Mouse (Mus musculus): ENCODE data around the gene Cldn8.

Gene Cldn8

DNA sequence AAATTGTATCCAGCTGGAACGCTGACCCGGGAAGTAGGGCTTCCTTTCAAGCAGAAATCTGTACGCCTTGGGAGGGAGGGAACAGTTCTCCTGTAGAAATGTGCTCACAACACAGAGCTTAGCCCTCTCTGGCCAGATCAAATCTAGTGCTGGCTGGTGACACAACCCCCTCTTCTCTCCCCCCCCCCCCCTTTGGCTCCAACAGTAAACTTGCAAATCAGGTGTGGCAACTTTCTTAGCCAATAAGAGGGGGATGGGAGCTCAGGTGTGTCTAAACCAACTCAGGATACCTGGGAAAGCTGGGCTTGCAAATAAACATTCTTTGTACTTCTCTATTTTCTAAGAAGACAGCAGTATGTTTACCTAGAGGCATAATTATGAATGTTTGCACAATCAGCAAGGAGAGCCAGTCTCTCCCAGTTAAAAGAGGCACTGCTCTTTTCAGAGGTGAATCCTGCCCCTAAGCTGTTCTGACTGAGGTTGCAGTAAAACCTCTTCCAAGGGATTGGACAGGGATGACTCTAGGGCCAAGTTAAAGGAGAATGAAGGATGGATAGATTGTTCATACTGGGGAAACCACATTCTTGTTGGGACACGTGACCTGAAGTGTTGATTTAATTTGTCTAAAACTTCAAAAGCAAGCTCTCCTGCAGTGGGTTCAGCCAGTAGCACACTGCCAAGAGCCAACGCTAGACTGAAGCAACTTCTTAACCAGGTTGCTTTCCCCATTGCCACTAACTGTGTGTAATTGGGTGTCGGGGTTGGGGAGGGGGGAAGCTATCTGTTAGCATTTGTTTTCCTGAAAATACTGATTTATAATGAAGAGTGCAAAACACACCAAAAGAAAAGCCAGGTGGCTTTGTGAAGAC lies at the start of gene Cldn8:
Gene Cldn8 (minus strand): TSS at position 139 of the 869 bp plus-strand sequence.
- DNase-seq = no peak

DNA sequence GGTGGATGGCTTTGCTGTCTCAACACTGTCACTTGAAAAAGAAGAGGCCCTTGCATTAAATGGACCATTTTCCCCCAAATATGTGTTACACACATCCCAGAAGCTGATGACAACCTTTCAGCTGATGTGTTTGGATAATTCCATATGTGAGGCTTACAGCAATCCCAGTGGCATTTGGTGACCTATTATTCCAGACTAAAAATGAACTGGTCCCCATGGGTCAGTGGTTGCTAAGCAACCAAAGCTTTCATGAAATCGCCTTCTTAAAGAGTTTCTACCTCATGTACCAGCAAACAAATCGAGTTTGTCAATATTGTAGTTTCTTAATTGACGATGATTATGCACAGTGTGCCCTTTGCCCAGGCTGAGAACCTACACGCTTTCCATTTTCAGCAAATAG lies 49.7 kb upstream of the Cldn8 start:
- no peak for DNase-seq

DNA sequence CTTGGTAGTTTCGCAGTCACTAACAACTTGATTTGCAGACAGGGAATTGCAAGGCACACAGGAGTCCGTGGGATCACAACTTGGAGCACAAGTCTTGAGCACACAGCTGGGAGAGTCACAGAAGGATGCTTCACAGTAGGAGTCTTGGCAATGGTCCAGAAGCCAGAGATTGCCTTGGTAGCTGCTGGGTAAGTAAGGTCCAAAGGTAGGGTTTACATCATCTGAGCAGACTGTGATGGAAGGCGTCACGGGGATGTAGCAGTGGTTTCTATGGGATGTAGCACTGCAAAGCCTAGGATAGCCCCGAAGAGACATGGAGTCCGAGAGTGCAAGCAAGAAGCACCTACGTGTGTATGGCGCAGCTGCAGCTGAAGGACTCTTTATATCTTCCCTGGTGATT lies 48.9 kb upstream of the Cldn8 start, which contains the start of gene Krtap24-1:
Gene Krtap24-1 (minus strand): TSS at position 358 of the 400 bp plus-strand sequence.
- no peak for DNase-seq

DNA sequence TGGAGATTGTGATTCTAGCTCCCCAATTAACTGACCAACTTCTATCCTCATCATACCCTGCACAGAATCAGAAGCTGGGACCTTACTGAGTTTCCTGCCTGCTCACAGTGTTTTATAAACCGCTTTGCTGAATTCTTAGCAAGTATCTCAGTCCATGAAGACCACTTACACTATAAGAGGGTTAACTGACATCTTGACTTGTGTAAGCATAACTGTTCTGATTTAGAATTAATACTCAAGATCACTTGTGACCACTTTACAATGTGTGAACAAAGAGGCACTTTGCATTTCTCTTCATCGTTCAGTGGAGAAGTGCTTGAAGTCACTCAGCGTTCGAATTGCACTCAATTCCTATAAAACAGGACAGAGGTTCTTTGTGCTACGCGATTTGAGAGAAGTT lies 41.6 kb upstream of the Cldn8 start:
- DNase-seq = no peak

DNA sequence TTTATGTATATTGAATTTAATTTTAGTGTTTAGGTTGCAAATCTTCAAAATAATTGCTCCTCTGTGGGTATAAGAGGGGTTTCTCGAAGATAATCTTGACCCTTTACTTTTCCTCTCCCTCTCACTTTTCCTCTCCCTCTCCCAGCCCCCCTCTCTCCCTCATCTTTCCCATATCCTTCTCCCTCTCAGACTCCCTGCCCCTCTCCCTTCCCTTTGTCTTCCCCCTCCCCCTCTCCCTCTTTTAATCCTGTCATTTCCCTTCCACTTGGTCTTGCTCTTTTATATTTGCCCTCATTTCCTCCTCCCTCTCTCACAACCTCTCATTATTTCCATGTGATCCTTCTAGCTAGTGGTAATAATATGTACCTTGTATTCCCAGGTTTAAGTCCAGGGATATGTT lies 39.5 kb upstream of the Cldn8 start:
- DNase-seq = no peak

DNA sequence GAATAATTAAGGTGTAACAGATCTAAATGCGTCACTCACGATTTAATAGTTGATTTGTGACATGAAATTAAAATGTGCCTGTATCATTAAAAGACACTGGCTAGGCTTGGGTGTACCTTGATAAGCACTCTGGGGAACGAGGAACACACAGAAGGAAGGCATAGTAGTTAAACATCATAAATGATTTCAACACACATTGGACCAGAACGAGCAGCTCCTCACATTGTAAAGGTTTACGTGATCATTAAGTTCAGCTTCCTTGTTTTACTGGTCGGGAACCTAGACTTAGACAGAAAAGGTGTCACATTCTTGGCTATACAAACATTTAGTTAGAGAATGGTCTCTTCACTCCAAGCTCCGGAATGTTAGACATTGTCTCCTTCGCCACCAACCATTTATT lies 37.3 kb upstream of the Cldn8 start:
- no peak for DNase-seq

DNA sequence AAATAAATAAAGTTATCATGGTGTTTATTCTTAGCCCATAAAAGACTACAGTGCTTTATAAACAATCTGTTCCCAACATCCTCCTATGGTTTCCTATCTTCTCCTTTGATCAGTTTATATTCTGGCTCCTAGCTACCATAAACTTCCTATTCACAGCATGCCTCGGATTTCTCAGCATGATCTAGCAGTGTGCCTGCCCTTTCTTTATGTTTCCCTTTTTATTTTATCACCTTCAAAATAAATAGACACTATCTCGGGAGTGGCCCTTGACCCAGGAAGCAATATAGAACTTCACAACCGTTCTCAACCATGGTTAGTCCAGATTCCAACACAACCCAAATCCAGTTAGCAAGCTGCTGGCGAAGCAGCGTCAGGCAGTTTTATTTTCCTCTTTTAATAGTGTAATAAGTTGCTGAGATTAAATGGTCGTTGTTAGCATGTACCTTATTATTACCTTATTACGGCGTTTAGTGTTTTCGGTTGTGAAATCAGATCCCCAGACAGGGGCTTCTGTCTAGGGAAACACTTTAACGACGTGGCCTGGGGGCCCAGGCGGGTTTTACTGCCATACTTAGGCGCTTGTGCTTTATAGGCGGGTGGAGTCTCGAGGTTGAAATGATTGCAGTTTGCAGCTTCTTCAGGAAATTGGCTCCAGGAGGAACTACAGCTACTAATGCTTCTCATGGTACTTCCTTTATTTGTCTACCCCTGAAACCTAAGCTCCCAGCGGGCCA lies 36.7 kb upstream of the Cldn8 start:
- no peak for DNase-seq

DNA sequence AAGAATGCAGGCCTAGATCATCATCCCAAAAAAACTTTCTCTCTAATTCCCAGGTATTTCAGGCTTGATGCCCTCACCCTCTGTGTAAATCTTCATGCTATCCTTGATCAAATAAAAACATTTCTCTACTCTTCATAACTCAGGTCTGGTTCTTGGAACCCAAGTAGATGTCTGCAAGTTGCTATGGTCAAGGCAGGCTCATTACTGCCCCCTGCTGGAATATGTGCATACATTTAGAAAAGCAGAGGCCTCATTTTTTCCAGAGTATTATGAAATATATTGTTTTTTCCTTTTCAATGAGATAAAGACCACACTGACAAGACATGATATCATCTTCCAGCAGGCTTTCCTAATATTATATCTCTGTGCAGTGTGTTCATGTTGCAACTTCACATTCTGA lies 29.8 kb upstream of the Cldn8 start:
- no peak for DNase-seq

DNA sequence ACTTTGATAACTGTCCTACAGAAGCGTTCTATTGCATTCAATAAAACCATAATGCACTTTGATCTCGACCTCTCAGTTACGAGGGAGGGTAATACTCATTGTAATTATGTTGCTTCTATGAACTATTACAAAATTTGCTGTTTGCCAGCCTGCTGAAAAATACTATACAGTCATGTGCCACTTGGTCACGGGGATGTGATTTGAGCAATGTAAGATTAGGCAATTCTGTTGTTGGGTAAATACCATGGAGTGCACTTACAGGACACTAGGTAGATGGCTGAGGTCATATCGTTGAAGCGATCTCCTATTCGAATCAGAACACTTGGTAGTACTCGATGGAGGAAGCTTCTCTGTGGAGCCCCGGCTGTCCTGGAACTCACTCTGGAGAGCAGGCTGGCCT lies 20.4 kb upstream of the Cldn8 start:
- DNase-seq = no peak

DNA sequence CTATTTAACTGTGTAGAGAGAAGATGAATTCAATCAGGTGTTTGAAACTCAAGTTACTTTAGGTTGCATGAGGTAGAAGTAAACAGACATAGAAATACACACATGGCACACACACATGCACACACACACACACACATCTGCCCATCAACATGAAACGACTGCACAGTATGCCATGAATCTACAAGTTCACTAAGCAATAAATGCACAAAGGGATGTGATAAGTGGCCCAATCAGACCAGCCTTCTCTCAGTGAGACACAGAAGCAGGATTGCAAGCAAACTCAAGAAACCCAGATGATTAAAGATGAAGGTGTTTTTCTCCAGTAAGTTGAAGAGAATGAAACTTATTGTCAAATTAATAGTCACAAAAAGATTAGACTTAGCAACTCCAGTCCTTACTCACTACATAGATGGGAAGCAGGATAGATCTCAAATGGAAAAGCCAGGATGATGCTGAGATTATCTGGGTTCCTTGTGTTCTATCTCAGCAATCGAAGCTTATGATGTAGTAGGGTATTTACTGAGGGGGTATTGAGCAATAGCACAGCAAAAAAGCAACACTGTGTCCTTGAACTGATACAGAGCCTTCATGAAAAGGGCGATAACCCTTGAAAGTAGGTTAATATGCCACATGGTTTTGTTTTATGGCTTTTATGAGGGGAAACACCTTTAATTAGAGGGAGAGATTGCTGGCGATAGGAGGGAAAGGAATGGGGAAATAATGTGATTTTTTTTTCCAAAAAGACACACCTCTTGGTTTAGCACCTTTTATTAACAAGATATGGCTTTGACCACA lies 13.1 kb upstream of the Cldn8 start:
- no peak for DNase-seq

DNA sequence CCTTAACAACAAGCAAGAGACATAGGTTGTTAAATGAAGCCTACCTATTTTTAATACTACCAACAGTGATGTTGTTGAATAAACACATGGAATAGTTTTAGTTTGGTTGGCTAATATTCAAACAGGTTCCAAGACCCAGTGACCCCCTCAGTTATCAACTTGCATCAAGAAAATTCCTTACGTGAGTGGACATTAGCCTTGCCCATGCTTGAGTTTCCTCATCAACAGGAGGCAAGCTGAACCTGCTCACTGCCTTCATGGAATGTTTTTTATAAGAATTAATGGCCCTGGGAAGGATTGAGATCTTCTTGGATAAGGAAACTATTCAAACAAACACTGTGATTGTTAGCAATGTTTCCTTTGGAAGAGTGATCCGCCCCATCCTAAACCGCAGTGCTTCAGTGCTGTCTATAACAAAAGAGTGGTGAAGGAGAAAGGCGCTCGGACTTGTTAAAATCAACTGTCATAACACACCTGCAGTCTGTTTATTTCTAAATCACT lies 10.0 kb upstream of the Cldn8 start:
- DNase-seq = no peak

DNA sequence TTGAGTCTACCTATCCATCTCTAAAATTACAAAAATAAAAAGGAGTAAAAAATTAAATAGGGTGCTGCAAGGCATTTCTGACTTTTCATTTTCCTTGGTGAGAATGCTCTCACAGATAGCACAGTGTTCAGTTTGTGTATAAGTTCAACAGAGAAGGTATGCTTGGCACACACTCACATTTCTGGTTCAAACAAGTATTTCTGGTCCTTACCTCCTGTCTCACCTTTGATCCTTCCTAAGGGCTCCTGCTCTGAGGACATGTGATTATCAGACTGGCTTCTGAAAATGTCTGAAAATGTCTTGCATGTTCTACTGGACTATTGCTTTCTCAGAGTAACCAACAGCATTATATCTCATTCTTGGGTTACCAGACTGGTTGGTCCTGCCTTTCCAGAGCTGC lies 7.2 kb upstream of the Cldn8 start:
- no peak for DNase-seq

DNA sequence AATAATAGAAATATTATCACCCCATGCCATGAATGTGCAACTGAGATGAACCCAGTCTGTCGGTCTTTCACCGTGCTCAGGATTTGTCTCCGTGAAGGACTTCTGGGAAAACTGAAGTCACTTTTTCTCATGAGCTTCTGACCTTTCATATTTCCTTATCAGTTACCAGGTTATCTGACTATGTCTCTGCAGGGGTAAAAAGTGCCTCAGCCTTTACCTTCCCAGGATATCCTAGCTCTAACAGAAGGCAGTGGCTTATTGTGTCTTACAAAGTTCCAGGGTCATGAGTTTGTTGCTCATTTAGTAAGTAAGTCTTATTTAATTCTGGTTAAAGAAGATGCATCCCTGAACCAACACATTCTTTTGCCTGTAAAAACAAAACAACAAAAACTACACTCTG lies 6.7 kb upstream of the Cldn8 start:
- no peak for DNase-seq

DNA sequence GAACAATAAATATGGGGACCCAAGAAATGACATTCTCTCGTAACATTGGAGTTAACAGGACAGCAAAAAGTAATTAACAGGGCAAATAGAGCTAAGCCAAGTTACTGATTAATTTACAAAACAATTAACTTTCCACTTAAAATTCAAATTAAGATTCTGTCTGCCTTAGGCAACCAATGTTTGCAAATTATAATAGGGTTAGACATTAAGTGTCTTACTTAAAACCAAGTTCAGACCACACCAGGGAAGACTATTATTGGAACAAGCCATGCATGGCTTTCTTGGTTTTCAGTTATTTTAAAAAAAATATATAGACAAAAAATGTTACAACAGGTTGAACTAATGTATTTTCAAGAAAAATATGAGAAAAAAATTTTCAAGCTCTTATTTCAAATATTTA lies 6.1 kb upstream of the Cldn8 start:
- DNase-seq = no peak

DNA sequence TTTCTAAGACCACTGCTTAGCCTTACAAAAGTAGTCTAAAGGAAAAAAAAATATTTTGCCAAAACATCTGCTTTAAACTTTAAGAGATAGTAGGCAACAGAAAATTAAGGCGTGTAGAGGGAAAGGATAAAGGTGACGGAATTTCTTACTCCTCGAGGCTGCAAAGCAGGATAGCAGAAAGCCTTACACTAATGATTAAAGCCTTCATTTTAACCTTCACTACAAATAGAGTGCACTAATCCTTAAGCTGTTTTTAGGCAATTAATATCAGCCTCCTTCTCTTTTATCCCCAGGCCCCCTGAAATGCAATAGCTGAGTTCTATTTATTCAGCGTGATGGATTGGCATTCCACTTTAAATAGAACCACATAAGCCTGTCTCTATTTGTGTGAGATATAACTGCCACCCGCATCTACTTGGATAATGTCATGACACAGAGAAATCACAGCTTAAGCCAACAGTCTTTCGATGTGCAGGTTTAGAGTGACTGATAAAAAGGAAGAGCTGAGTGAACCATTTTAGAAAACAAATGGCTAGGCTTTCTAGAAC lies 1.3 kb downstream of the Cldn8 start:
- DNase-seq = no peak

DNA sequence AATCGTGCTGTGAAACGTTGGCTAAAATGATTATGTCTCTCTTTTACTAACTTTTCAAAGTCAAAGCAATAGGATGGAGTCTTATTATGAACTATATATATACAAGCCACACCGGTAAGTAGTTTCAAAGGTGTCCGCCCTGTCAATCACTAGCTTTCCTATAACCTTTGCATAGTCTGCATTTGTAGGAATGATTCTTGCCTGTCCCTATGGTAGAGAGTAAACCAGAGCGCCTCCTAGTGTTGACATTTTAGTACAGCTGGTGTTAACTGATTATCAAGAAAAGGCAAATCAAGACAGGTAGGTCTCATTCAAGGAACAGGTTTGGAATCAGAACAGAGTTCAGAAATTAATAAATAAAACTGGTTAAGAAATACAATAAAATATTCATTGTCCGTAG lies 20.5 kb downstream of the Cldn8 start:
- DNase-seq = no peak

DNA sequence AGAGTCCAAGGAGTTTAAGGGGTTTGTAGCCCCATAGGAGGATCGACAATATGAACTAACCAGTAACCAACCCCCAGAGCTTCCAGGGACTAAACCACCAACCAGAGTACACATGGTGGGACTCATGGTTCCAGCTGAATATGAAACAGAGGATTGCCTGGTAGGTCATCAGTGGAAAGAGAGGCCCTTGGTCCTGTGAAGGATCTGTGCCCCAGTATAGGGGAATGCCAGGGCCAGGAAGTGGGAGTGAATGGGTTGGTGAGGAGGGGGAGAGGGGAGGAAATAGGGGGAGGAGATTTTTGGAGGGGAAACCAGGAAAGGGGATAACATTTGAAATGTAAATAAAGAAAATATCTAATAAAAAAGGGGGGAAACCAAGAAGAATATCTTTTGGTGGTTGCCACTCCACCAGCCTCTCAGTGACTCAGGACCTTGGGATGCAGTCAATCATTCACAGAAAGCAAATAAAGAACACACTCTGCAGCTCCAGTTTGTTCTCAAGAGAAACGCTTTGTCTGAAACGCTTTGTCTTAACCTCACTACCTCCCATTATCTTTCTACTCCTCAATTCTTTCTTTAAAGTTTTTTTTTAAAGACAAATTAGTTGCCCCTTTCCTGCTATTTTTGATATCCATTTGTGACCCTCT lies 23.0 kb downstream of the Cldn8 start:
- no peak for DNase-seq

DNA sequence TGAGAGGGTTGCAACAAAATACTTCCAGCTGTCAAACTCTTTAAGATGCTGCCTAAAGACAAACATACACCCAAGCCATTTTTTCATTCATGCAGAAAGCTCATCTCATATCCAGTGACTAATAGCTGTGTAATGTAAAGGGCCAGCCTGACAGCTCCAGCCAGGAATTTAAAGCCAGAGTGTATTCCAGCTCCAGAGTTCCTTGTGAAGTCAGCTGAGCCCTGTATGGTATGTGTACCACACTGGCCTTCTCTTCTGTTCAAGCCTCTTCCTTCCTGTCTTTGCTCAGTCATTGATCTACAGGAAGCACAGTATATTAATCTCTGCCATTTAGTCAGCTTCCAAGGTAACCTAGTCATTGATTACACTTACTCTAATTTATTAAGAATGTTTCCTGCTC lies 51.6 kb downstream of the Cldn8 start:
- DNase-seq = no peak
